Comparison of ENCODE assay signal across 16 mouse cellular contexts in the genomic region with DNA sequence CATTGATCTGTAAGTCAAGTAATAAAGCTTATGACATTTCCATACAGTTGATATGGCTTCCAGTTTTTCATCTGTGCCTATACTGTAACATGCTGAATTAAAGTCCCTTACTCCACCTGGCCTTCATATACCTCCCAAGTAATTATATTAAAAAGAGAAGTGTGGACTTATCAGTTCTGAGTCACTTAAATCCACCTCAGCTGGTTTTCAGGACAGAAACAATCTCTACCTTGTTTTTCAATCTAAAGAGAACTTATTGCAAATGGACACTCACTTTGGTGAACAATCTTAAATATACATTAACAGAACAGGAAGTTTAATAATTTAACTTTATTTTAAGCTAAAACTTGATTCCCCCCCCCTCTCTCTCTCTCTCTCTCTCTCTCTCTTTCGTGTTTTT.
"Had no signal": no experiment of that assay in that cellular context is flagged by ENCODE, and none has a peak within 500 bp of the region (broad histone marks: within the 10 kb centered on the region; RNA-seq: fewer than 3 reads in every experiment).

No protein-coding gene starts in this region.

- H3K9me3 ChIP-seq: neural tube, embryonic 13.5 days; neural tube, embryonic 15.5 days; stomach, embryonic 15.5 days had no signal

- H3K27me3 ChIP-seq: neural tube, embryonic 13.5 days; neural tube, embryonic 15.5 days; stomach, embryonic 15.5 days had no signal

- DNase-seq: retina, postnatal 1 day; right cerebral cortex, adult 18-20 months; right cerebral cortex, postnatal 14 days; right cerebral cortex, postnatal 25 days; right cerebral cortex, postnatal 4 days; spleen, adult 18-20 months; thymus, adult 18-20 months; thymus, adult 2 months; thymus, postnatal 14 days; thymus, postnatal 25 days; thymus, postnatal 36 days; thymus, postnatal 4 days had no signal

- H3K9ac ChIP-seq: neural tube, embryonic 13.5 days; neural tube, embryonic 15.5 days; stomach, embryonic 15.5 days had no signal

- H3K27ac ChIP-seq: neural tube, embryonic 13.5 days; neural tube, embryonic 15.5 days; stomach, embryonic 15.5 days; stomach, postnatal 0 days had no signal

- H3K4me1 ChIP-seq: neural tube, embryonic 15.5 days had no signal

- H3K36me3 ChIP-seq: neural tube, embryonic 13.5 days; neural tube, embryonic 15.5 days; stomach, embryonic 15.5 days had no signal

- H3K4me3 ChIP-seq: neural tube, embryonic 13.5 days; neural tube, embryonic 15.5 days; stomach, embryonic 15.5 days had no signal
